Mouse (Mus musculus): Measurements from ENCODE around the gene Dnajc16. TPM values are rescaled to one million over a fixed set of nuclear protein-coding genes. Genes with fewer than 3 reads are reported as not detected.

The Dnajc16 gene
- 19.4 and 20.3 TPM in 2 replicates for polyA plus RNA-seq (2012; rRNA removed)

DNA sequence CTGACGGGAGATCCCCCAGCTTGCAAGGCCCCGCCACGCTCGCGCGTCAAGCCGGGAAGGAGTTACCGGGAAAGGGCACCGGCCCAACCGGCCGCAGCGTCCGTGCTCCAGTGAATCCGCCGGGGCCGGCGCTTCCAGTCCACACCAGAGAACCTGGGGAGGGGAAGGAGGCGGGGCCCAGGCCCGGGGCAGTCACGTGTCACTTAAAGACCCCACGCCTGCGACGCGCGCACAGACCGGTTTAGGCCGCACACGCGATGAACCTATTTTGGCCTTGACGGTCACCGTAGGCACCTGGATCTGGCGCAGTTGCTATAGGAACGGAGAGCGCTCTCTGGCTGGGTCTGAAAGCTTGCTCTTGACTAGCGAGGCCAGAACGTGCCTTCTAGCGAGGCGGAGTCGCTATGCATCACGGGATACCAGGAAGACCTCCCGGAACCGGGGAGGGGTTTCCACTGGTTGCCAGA, at the start of gene Dnajc16:
TSS of gene Dnajc16 (minus strand) at position 408 of the 467 bp plus-strand sequence.

GRCm38 (mm10) chr4:141826060-141826459, 35.3 kb upstream of the Dnajc16 start, which contains the start of gene Cela2a:
Cela2a (minus strand) TSS chr4:141826160.

DNA sequence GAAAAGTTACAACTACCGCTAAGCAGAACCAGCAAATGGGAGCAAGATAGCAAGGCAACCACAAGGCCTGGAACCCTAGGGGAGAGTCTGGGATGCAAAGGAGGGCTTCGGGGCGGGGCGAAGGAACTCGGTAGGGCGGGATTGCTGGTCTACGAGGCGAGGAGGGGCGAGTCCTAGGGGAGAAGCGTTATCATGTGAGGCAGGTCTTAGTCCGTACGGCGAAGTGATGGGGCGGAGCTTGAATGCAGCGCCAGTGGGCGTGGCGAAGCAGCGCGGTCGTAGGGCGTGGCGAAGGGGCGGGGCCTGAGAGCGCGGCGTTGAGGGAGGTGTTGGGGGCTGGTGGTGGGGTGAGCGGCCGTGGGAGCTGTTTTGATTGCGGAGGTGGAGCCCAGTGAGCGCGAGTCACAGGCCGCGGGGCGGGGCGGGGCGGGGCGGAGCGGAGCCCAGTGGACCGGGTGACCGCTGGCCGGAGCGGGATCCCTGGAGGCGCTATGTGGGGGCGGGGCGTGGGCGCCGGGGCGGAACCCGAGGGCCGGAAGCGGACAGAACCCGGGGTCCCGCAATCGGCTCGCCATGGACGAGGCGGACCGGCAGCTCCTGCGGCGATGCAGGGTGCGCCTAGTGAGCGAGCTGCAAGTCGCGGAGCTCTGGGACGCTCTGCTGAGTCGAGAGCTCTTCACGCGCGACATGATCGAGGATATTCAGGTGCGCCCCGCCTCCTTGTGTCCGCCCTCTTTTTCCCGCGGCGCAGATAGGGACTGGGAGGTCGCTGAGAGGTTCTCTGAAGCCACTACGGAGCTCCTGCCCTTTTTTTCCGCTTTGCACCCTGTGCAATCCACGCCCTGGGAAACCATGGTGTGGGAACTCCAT, 2.8 kb upstream of the Dnajc16 start, which contains the start of gene Casp9:
TSS of gene Casp9 (plus strand) at position 331 of the 870 bp plus-strand sequence.

DNA sequence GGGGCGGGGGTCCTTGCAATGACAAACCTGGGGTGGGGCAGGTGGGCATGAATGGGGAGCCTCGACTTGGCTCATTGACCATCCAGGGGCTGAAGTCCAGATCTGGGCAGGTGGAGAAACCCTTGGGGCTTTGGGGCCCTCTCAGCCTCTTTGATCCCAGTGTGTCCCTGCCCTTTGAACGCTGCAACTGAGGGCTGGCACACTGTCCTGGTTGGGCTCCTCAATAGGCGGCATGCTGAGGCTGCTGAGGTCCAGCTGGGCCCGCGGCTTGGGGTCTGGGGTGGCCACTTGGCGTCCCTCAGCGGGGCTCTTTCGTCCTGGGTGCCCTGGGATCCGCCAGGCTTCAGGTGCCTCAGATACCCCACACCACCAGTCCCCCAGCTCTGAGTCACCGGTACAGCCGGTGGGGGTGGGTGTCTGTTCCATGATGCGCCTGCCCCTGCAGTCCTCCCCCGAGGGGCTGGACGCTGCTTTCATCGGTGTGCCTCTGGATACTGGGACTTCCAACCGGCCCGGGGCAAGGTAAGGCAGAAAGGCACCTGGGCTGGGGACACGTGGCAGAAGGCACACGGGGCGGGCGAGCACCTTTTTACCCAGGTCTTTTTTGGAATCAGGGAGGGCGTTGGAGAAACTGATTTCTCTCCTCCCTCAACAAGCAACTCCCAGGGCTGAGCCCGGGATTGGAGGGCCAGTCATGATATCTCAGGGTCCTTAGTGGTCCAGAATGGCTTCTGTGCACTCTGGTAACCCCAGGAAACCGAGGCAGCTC, 44.0 kb downstream of the Dnajc16 start, which contains the start of gene Agmat:
TSS of gene Agmat (plus strand) at position 95 of the 769 bp plus-strand sequence.

GRCm38 (mm10) chr4:141722731-141723672, 67.7 kb downstream of the Dnajc16 start, which contains the start of gene Ddi2:
Ddi2 (minus strand) TSS chr4:141723419.

Other genes with a start within 250 kb of the Dnajc16 start
- 29.3 and 29.4 TPM in 2 replicates for gene Fblim1, start 184.8 kb downstream of the Dnajc16 start, polyA plus RNA-seq (2012; rRNA removed)
- 0.26 and 0.36 TPM in 2 replicates for gene Tmem82, start 172.3 kb downstream of the Dnajc16 start, polyA plus RNA-seq (2012; rRNA removed)
- gene Slc25a34, start 167.1 kb downstream of the Dnajc16 start, polyA plus RNA-seq (2012; rRNA removed): 1.1 and 1.4 TPM in 2 replicates
- gene Plekhm2, start 126.0 kb downstream of the Dnajc16 start, polyA plus RNA-seq (2012; rRNA removed): 42.8 and 52.9 TPM in 2 replicates
- 3.6 and 5.8 TPM in 2 replicates for gene Rsc1a1, start 105.3 kb downstream of the Dnajc16 start, polyA plus RNA-seq (2012; rRNA removed)
- 14.1 and 14.6 TPM in 2 replicates for gene Ddi2, start 67.5 kb downstream of the Dnajc16 start, polyA plus RNA-seq (2012; rRNA removed)
- gene Agmat, start 44.3 kb downstream of the Dnajc16 start, polyA plus RNA-seq (2012; rRNA removed): 0.04 TPM in 1 of 2 replicates, not detected in the other
- 26.6 and 27.4 TPM in 2 replicates for gene Casp9, start 2.7 kb upstream of the Dnajc16 start, polyA plus RNA-seq (2012; rRNA removed)
- gene Cela2a, start 35.2 kb upstream of the Dnajc16 start, polyA plus RNA-seq (2012; rRNA removed): 0.23 and 0.25 TPM in 2 replicates
- gene Ctrc, start 55.4 kb upstream of the Dnajc16 start, polyA plus RNA-seq (2012; rRNA removed): not detected in 2 replicates
- gene Efhd2, start 84.0 kb upstream of the Dnajc16 start, polyA plus RNA-seq (2012; rRNA removed): 50.4 and 55.8 TPM in 2 replicates
- gene Fhad1, start 224.2 kb upstream of the Dnajc16 start, polyA plus RNA-seq (2012; rRNA removed): 2.5 and 3.0 TPM in 2 replicates